Mouse (Mus musculus) bone marrow, adult 2 months (tissue): Measurements from ENCODE around the gene Arid1b. TPM values are rescaled to one million over a fixed set of nuclear protein-coding genes. Genes with fewer than 3 reads are reported as not detected.

Source experiments
- H3K27ac ChIP-seq: fragments of 200-500 bp; 2 replicates; pipeline ENCODE4 v1.5.1; 2012; ENCODE audit warnings: low read depth, mild to moderate bottlenecking, control low read depth, inconsistent platforms, low read length; ENCODE audit not compliant: control insufficient read depth, poor library complexity, insufficient read depth
- H3K4me1 ChIP-seq: fragments of 200-500 bp; 2 replicates; pipeline ENCODE4 v1.6.1; 2011; ENCODE audit warnings: low read length; ENCODE audit not compliant: control insufficient read depth, insufficient read depth
- H3K4me3 ChIP-seq: fragments of 200-500 bp; replicated peaks from 2 replicates; pipeline ENCODE3; 2011; ENCODE audit warnings: mild to moderate bottlenecking, low read depth, low read length, control low read depth; ENCODE audit not compliant: control insufficient read depth
- CTCF ChIP-seq: fragments of 200-500 bp; IDR thresholded peaks from 2 replicates; pipeline ENCODE4 v1.5.1; 2011; ENCODE audit warnings: low read length, control low read depth; ENCODE audit not compliant: control insufficient read depth, insufficient read depth
- POLR2A ChIP-seq: fragments of 200-500 bp; IDR thresholded peaks from 2 replicates; pipeline ENCODE4 v1.6.1; 2011; ENCODE audit warnings: low read depth, mild to moderate bottlenecking, control low read depth, low read length, borderline replicate concordance; ENCODE audit not compliant: control insufficient read depth
- WGBS: fragments of 180-500 bp; shearing (Covaris S2); methylation state at CpG from one replicate; pipeline ENCODE4 v1.1.7; 2018; 5-methylcytosine and 5-hydroxymethylcytosine counted together
- polyA plus RNA-seq: library from polyadenylated mRNA; stranded (reverse); fragments of >200 nt; gene quantifications from 2 replicates; pipeline ENCODE4 v1.2.4, GENCODE M21; 2011; ENCODE audit warnings: low replicate concordance; ENCODE audit not compliant: missing spikeins, insufficient read depth, insufficient read length

Gene Arid1b
- polyA plus RNA-seq, 1 experiment = 12.5 TPM

DNA sequence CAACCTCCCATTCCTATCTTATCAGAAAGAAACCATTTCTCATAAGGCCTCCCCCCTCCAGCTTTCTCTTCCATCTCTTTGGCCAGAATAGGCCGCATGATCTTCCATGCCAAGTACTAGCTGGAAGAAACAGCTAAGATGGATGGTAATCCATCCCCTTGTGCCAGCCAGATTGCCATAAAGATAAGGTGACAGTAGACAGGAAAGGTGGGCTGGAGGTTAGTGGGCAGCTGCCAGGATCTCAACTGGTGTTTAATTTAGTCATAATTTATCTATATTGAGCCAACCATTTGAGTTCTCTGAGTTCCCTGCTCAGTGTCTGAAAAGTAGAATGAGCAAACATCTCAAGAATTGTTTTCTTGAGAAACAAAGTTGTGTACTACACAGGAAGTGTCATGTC is 391.6 kb downstream of the Arid1b start:
- WGBS = 73% methylated on average over 1 of the region's 1 CpGs
- H3K27ac ChIP-seq = no peak overlapping the region
- H3K4me3 ChIP-seq = no peak overlapping the region
- TF ChIP-seq CTCF (no peak), POLR2A (no peak)
- H3K4me1 ChIP-seq = no peaks in the 10 kb centered on the region

DNA sequence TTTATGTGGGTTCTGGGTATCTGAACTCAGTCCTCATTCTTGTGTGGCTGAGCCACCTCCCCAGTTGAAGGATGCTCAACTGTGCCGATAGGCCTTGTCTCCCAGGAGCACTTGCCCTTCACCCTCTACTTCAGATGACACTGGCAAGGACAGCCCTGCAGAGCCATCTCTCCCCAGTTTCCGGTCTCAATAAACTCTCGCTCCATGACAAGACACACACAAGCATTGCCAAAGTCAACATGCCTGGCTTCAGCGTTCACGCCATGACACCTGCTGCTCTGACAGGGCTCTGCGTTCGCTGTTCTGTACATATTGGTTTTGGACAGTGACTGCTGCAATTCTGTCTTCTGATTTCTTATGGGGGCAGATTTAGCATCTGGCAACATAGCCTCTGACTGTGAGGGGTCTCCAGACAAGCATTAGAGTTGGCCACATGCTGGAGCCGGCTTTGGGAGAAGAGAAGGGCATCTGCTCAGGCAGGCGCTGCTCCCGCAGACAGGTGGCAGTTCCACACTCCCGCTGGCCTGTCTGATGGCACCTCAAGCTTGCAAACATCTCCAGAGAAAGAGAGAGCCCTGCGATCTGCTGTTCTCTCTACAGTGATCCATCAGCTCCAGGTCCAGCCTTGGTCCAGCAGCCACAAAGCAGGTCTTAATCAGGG is 392.9 kb downstream of the Arid1b start:
- TF ChIP-seq POLR2A (no peak), CTCF (no peak)
- H3K4me1 ChIP-seq = peaks cover 2% of the 10 kb centered on the region; the same call in 1 of the 2 replicates
- WGBS = 91% methylated on average over 12 of the region's 12 CpGs
- no peak overlapping the region for H3K27ac ChIP-seq
- H3K4me3 ChIP-seq = no peak overlapping the region

DNA sequence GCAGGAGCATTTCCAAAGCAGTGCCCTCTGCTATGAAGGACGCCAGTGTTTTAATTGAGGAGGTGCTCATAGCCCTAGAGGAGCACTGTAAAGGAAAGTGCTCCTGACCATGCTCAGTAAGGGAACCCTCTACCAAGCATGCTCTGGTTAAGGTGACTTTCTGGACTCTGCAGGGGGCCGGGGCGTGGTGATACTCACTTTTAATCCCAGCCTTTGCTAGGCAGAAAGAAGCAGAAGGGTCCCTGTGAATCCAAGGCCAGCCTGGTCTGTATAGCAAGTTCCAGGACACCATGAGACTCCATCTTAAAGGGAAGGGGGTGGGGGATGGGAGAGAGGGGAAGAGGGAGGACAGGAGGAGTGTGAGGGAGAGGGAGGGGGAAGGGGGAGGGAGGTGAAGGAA is 394.2 kb downstream of the Arid1b start:
- WGBS = 86% methylated on average over 3 of the region's 3 CpGs
- TF ChIP-seq CTCF (no peak), POLR2A (no peak)
- H3K4me1 ChIP-seq = peaks cover 2% of the 10 kb centered on the region; the same call in 1 of the 2 replicates
- H3K4me3 ChIP-seq = no peak overlapping the region
- no peak overlapping the region for H3K27ac ChIP-seq

GRCm38 (mm10) chr17:5390682-5391081 is 396.6 kb downstream of the Arid1b start:
- TF ChIP-seq POLR2A (no peak), CTCF (no peak)
- H3K27ac ChIP-seq = no peak overlapping the region
- H3K4me1 ChIP-seq = peaks cover 2% of the 10 kb centered on the region; the same call in 1 of the 2 replicates
- no peak overlapping the region for H3K4me3 ChIP-seq
- 77% methylated on average over 10 of the region's 10 CpGs for WGBS

DNA sequence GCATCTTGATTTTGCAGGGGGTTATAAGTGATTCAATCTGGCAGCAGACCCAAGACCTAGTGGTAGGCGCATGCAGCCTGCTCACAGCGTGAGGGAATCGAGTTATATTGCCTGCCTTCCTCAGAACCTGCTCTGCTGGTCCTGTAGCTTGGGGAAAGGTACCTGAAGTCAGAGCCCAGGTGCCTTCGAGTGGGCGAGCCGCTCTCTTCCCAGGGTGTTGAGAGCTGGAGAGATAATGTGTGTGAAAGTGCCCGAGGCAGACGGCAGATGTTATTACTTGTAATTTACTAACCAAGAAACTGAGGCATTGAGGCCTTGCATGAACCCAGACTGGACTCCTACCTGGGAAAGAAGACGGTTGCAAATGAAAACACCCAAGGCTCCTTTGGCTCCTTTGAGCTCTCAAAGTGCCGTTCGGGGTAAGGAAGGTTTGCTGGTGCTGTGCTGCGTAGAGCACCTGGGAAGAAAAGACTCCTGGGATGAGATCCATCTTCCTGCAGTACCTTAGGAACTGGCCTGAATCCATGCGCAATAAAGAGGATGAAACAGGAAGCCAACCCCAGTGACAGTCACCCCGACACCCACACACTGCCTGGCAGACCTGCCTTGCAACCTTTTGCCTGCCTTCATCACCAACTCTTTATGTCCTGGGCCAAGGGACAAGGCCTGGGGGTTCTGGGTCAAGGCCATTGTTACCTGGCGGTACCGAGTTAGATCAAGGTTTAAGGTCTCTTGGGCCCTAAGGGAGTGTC is 401.5 kb downstream of the Arid1b start:
- Histone ChIP-seq H3K4me1 (peaks cover 4% of the 10 kb centered on the region; the same call in 1 of the 2 replicates), H3K4me3 (no peak overlapping the region), H3K27ac (no peak overlapping the region)
- TF ChIP-seq CTCF = no peak
- TF ChIP-seq POLR2A = no peak
- WGBS = 84% methylated on average over 16 of the region's 16 CpGs

DNA sequence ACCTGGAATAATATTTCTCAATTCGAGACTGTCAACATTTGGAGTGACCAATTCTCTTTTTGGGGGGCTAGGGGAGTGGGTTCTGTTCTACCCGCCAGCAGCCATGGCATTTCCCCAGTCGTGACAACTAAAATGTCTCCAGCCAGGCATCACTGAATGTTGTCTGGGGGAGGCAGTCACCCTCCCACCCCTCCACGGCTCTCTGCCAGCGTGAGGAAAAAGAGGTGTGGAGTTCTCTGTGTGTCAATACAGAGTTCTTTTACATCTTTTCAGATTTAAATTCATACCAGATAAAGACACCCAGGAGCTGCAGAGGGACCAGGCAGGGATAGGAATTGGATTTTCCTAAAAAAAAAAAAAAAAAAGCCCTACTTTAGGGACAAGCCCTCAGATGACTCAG is 402.1 kb downstream of the Arid1b start:
- Histone ChIP-seq H3K4me1 (peaks cover 4% of the 10 kb centered on the region; the same call in 1 of the 2 replicates), H3K4me3 (no peak overlapping the region), H3K27ac (no peak overlapping the region)
- 83% methylated on average over 5 of the region's 5 CpGs for WGBS
- TF ChIP-seq POLR2A (no peak), CTCF (no peak)
